Mouse (Mus musculus): ENCODE measurements around the gene Nrm.

The Nrm gene

DNA sequence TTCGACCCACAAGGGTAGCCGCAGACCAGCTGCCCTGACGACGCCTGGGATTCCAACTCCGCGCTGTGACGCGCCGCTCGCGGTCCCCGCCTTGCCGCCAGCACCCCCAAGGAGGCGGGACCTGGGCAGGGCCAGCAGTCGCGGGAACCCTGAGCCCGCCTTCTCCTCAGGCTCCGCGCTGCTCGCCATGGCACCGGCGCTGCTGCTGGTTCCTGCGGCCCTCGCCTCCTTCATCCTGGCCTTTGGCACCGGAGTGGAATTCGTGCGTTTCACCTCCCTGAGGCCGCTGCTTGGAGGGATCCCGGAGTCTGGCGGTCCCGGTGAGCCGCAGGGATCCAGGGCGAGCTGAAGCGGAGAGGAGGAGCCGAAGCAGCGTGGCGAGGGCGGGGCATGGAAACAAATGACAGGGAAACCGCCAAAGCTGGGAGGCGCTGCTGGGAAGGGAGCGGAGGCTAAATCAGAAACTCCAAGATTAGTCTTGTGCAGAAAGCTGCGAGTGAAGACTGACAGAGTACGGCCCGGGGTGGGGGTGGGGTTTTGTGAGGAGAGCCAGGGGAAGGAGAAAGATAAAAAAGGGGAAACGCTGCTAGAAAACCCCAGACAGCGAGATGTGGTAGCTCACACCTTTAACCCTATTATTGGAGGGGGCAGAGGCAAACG lies at the start of gene Nrm:
Gene Nrm, plus strand, starts transcription at position 121 of the 660 bp plus-strand sequence.
- peak; percentile 83 for DNase-seq (ENCODE audit: low read depth, low spot score)

DNA sequence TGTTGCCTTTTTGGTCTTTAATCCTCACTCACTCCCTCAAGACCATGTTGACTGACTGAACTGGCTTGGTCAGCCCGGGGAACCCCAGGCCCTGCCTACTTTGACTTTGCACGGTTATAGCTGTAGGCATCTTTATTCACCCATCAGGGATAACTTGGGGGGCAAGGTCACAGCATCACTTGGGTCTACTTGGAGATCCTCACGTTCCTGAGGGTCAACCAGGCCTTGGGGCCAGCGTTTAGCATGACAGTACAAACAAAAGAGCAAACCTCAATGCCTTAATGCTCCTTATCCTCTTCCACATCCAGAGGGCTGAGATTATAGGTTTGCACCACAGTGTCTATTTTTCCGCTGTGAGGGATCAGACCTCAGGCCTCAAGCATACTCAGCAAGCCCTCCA lies 48.8 kb upstream of the Nrm start:
- no peak for DNase-seq (ENCODE audit: low read depth, low spot score)

DNA sequence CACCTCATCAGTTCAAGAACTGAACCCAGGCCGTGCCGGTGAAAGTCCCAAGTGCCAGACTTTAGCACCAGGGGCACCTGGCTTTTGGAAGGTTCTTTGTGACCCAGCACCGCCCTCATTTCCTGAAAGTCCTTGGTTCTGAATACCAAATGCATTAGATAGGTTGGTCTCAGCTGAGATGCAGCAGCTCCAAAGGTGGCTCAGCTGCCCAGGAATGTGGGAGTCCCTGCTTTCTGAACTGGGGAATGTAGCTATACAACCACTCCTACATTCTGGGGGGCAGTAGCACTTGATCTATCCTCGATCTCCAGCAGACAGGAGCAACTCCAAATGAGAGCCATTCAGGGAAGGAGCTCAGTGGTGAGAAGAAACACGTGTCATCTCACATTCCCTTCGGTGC lies 48.4 kb upstream of the Nrm start:
- no peak for DNase-seq (ENCODE audit: low read depth, low spot score)

DNA sequence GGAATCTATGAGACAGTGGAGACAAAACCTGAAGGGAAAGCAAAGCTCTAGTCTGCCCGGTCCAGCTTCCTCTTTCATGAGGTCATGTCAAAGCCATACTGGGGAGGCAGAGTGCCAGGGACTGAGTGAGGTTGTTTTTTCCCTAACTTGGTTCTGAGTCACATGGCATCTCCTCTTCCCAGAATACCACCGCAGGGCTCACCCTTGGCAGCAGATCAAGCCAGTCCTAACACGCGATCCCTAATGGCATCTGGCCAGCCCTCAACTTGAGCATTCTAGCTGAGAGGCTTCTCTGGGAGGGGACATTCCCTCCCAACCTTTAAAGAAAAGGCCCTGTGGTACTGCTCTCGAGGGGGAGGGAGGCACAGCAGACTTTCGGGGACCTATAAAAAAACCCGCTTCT lies 47.9 kb upstream of the Nrm start:
- no peak for DNase-seq (ENCODE audit: low read depth, low spot score)

DNA sequence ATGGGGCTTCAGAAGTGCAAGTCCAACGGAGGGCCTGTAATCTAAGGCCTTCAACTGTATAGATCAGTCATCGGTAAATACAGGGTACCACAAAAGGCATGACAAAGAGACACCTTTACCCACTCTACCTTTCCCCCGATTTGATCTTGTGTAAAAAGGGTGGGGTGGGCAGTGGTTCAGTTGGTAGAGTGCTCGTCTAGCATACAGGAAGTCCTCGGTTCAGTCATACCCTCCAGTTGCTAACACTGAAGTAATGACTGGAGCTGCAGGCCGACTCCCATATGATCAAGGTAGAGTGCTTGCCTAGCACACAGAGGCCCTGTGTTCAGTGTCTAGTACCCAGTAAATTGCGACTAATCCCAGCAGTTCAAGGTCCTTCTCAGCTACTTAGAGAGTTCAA lies 47.5 kb upstream of the Nrm start:
- DNase-seq (ENCODE audit: low read depth, low spot score), result no peak

DNA sequence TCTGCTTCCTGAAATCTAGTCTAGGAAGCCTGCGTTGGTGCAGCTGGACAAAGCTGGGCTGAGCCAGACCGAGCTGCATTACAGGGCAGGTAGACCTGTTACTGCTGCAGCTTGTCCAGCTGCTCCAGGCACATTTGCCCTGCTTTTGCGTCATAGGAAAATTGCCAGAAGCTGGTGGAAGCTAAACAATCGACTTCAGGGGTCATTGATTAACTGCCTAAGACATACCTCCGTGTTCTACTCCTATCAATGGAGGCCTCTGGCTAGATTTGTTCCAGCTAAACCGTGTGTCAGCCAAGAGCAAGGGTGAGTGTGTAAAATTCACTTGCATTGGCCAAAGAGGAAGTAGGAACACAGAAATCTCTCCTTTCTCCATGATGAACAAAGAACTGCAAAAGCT lies 46.4 kb upstream of the Nrm start:
- DNase-seq (ENCODE audit: low read depth, low spot score), result no peak

DNA sequence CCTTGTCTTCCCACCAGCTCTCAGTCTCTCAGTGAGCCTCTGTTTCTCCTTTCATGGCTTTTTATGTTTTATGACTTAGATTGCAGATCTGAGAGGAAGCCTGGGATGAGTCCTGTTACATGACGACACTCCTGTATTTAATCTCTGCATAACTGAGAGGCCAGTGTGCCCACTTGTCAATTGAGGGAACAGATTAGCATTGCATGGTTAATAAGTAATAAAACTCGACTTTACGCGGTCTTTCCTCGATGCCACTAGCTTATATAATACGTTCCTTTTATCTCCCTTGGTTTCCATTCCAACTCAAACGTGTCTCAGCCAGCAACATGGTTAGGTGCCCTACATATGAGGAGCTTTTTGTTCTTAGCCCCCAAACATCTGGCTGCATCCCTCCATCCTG lies 45.3 kb upstream of the Nrm start:
- no peak for DNase-seq (ENCODE audit: low read depth, low spot score)

DNA sequence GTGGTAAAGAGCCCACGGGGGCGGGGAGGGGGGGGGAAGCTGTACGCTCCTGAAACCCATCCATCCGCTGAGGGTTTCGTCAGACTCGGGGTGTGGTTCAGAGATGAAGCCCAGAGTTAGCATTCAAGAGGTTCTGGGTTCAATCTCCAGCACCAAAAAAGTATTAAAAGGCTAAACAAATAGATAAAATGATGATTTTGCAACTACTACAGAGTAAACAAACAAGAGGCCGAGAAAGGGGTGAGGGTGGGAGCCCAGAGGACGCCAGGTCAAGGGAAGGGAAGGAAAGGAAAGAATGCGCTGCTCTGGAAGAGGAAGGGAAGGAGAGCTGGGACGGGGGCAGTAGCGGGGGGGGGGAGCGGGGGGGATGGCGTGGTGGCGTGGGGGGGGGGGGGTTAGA lies 44.4 kb upstream of the Nrm start:
- DNase-seq (ENCODE audit: low read depth, low spot score), result no peak

DNA sequence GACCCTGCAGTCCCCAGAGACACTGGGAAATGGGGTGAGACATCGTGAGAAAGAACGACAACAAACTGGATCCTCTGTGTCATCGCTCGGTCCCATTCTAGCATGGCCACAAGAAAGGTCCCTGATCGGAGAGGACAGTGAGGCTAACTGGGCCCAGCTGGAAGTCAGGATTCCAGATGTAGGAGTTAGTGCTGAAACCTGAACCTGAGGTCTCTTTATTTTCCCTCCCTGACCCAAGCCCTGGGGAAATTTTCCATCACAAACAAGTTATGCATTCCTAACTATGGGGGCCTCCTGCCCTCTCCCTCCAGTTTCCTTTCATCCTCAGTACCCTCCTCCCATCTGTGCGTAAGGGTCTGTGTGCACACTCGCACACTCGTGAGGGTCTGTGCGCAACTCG lies 43.9 kb upstream of the Nrm start:
- DNase-seq (ENCODE audit: low read depth, low spot score), result no peak

DNA sequence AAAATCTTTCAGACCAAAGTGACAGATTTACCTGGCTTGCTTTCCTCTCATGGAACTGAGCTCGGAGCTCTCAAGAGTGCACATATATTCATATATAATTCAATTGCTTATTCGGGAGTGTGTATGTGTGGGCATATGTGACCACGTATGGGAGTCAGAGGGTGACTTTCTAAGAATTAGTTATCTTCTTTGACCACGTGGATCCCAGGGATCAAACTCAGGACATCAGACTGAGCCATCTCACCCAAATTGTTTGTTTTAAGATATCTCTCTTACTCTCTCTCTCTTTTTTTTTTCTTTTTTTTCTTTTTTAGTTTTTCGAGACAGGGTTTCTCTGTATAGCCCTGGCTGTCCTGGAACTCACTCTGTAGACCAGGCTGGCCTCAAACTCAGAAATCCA lies 41.0 kb upstream of the Nrm start:
- DNase-seq (ENCODE audit: low read depth, low spot score), result no peak

DNA sequence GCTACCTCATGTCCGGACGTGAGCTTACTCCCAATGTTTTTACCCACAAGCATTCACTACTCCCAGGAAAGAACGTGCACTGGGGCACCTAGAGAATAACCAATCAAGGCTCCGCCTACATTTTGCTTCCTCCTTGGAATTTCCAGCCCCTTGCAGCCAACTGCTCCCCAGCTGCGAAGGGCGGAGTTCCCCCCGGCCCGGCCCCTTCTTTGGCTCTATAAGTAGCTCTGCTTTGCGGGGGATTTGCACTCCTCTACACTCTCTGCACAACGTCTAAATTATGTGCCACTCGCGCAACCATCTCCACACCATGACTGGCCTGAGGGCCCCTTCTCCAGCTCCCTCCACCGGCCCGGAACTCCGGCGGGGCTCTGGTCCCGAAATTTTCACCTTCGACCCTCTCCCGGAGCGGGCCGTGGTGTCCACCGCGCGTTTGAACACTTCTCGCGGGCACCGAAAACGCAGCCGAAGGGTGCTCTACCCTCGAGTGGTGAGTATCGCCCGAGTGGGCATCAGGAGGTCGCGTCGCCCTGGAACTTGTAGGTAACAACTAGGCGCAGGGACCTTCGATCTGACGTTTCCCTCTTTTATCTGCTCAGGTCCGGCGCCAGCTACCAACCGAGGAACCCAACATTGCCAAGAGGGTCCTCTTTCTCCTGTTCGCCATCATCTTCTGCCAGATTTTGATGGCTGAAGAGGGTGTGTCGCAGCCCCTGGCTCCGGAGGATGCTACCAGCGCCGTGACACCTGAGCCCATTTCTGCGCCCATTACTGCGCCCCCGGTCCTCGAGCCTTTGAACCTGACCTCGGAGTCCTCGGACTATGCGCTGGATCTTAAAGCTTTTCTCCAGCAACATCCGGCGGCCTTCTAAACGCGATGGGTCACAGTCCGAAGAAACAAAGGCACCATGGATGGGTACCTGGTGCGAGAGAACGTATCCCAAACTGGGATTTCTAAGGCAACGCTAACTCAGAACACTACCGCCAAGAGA lies 39.4 kb upstream of the Nrm start, which contains the start of gene Ier3:
Gene Ier3, plus strand, starts transcription at position 246 of the 992 bp plus-strand sequence.
- no peak for DNase-seq (ENCODE audit: low read depth, low spot score)

DNA sequence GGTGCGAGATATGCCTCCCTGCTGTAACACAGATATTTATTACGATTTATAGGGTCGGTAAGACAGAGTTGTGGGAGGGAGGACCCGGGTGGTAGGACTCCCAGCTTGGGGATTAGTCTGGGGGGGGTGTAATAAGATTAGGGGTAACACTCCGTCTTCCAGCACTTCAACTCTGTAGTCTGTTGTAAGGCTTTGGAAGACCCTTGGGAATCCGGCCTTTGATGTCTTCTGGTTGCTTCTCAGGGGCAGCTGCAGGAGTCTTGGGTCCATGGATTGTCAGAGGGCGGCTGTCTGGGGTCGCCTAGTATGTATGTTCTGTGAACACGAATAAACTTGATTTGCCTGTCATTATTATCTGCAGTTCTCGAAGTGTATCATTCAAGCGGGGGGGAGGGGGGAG lies 38.6 kb upstream of the Nrm start:
- DNase-seq (ENCODE audit: low read depth, low spot score), result no peak

DNA sequence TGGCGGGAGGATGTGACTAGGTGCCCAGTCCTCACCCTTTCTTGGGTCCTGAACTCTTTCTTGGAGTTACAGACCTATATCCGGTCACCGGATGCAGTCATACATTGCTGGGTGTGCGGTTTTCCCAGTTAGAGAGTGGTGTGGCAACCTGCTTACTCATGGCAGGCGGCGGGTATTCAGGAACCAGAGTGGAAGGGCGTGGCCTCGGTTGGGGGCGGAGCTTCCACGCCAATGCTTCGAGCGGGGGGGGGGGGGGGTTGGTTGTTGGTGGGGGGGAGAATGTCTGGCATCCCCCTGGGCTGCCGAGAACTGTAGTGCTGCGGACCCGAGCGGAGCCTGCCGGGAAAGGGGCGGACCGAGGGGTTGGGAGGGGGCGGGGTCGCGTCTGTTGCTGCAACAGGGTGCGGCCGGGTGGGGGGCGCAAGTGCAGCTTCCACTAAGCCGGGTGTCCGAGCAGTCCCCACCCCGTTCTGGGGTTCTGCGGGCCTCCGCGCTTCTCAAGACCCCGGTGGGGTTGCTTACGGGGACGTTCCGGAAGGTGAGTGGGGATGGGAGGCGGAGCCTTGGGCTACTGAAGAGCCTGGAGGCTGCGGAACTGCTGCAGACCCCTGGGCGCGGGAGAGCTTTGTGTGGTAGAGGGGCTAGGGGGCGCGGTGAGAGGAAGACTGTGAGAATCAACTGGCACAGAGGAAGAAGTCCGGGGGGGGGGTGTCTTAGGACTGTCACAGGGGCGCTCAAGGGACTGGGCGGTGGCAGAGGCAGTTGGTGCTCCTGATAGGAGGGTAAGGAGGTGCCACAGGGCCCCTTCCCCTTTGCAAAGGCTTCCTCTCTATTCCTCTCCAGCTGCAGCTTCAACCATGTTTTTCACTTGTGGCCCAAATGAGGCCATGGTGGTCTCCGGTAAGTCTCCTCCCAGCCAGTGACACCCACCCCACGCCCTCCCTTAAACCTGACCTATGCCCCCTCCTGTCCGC lies 37.9 kb upstream of the Nrm start, which contains the start of gene Flot1:
Gene Flot1, plus strand, starts transcription at position 267 of the 974 bp plus-strand sequence.
- DNase-seq (ENCODE audit: low read depth, low spot score), result peak; percentile 79

DNA sequence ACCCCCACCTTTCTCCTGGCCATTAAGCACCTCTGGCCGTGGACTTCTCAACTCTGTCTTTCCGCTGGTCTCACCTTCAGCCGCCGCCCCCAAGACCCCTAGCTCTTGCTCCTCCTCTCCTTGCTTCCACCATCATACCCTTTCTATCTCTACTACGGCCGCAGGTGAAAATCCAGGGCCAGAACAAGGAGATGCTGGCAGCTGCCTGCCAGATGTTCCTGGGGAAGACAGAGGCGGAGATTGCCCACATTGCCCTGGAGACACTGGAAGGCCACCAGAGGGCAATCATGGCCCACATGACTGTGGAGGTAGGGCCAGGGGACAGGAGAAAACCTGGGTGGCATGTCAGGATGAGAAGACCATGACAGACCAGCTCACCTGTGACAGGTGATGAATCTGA lies 36.7 kb upstream of the Nrm start:
- DNase-seq (ENCODE audit: low read depth, low spot score), result no peak

DNA sequence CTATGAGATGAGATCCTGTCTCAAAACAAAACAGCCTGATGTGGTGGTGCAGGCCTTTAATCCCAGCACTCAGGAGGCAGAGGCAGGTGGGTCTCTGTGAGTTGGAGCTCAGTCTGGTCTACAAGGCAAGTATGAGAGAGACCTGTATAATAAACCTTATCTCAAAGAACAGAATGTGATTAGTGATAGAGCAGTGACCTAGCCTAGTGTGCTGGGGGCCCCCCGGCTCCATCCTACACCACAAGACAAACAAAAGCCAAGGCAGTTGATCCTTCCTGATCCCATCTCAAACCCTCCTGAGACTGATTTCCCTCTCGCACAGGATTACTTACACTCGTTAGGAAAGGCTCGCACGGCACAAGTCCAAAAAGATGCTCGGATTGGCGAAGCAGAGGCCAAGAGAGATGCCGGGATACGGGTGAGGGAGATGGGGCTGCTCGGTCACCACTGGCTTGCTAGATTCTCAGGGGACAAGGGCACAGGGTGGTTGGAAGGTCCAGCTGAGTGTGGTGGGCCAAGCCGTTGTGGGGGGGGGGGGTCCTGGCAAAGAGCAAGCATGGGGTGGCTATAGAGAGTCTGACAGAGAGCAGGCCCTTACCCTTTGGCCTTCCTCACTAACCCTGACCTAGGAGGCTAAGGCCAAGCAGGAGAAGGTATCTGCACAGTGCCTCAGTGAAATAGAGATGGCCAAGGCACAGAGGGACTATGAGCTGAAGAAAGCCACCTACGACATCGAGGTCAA lies 35.8 kb upstream of the Nrm start:
- no peak for DNase-seq (ENCODE audit: low read depth, low spot score)

DNA sequence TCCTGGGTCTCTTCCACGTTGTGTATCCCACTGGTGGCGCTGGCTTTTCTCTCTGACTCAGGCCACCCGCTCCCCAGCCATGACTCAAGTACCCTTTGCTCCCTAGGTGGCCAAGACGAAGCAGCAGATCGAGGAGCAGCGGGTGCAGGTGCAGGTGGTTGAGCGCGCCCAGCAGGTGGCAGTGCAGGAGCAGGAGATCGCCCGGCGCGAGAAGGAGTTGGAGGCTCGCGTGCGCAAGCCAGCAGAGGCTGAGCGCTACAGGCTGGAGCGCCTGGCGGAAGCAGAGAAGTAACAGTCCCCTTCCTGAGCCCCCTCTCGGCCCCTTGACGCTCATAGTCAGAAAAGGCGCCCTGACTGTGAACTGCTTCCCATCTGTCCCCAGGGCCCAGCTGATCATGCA lies 31.4 kb upstream of the Nrm start:
- DNase-seq (ENCODE audit: low read depth, low spot score), result peak; percentile 68

DNA sequence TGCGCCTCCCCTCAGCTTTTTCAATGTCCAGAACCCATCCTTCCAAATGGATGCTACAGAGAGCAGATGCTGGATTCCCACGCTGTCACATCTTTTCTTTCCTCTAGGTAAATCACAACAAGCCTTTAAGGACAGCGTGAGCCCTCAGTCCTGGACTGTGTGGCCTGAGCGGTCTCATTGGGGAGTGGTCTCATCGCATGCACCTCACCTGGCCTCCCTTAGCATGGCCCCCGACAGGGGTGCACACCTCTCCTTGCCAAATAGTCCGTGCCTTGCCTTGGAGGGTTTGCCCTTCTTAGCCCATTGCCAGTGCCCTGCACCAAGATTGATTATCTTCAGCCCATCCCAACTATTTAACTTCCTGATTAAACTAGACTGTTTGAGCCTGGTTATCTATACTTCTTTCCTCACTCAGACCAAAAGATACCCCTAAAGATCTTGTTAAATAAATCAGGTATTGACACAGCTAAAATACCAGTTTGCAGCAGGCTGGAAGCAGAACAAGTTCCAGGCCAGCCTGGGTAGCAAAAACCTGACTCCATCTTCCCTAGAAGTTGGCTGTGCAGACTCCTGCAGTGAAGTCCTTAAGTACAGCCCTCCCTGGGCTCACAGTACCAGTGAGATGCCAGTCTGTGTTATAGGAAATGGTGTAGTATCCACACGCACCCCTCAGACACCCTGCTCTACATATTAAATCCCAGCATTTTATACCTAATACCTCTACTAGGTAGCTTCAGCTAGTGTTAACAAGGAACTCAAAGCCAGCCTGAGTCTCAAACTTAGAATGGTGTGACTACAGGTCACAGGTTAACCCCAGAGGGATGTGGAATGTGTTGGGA lies 28.5 kb upstream of the Nrm start:
- DNase-seq (ENCODE audit: low read depth, low spot score), result no peak

DNA sequence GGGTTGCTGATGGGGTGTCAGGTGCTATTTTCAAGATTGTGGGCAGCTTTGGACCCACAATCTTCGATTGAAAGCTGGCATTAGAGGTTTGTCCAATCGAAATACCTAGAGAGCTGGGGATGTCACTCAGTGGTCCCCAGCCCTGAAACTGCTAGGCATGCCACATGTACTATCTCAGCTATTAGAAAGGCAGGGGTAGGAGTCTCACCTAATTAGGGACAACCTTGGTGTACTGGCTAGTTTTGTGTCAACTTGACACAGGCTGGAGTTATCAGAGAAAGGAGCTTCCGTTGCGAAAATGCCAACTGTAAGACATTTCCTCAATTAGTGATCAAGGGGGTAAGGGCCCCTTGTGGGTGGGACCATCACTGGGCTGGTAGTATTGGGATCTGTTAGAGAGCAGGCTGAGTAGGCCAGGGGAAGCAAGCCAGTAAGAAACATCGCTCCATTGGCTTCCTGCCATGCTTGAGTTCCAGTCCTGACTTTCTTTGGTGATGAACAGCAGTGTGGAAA lies 27.8 kb upstream of the Nrm start:
- DNase-seq (ENCODE audit: low read depth, low spot score), result no peak

DNA sequence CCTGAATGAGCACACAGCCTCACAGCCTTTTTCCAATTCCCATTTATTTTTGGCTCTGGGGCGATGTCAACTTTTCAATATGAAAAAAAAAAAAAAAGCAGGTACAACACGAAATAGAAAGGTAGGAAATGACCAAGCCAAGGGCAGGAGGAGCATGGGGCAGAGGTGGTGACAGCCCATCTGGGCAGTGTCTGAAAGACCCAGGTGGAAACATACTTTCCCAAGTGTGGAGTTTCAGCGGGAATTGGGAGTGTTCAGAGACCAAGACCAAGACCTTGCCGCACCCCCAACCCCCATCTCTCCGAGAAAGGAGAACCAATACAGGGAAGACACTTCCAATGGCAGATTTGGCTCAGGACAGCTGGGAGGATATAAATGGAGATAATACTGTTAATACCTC lies 27.2 kb upstream of the Nrm start:
- no peak for DNase-seq (ENCODE audit: low read depth, low spot score)
